Mouse (Mus musculus) forebrain, embryonic 11.5 days (tissue): ENCODE measurements around the gene B230118H07Rik. TPM values are rescaled to one million over a fixed set of nuclear protein-coding genes. Genes with fewer than 3 reads are reported as not detected.

Source experiments
- ATAC-seq: fragments of 200-750 bp; cut with Nextera tagmentation; replicated peaks from 2 replicates; pipeline ENCODE4 v1.8.0; 2017; ENCODE audit warnings: moderate TSS enrichment; ENCODE audit not compliant: low FRiP score
- DNase-seq: peaks from one replicate; pipeline ENCODE4 v3.0.0-alpha.2; 2017; ENCODE audit warnings: low spot score
- H3K27ac ChIP-seq: fragments of 300-500 bp; sonication (generic); 2 replicates; pipeline ENCODE4 v1.5.1; 2014; ENCODE audit warnings: low read depth, low read length
- H3K27me3 ChIP-seq: fragments of 300-500 bp; sonication (generic); 2 replicates; pipeline ENCODE4 v1.6.1; 2014; ENCODE audit warnings: mild to moderate bottlenecking, low read length, mixed read lengths; ENCODE audit not compliant: control insufficient read depth, insufficient read depth
- H3K36me3 ChIP-seq: fragments of 300-500 bp; sonication (generic); 2 replicates; pipeline ENCODE4 v1.6.1; 2014; ENCODE audit warnings: mild to moderate bottlenecking, low read length, moderate library complexity, mixed read lengths; ENCODE audit not compliant: control insufficient read depth, insufficient read depth
- H3K4me1 ChIP-seq: fragments of 300-500 bp; sonication (generic); replicated peaks from 2 replicates; pipeline ENCODE4 v1.6.1; 2014; ENCODE audit warnings: low read length, mixed read lengths; ENCODE audit not compliant: control insufficient read depth, insufficient read depth
- H3K4me2 ChIP-seq: fragments of 300-500 bp; sonication (generic); 2 replicates; pipeline ENCODE4 v1.6.1; 2014; ENCODE audit warnings: low read depth, mild to moderate bottlenecking, low read length, moderate library complexity, mixed read lengths; ENCODE audit not compliant: severe bottlenecking
- H3K4me3 ChIP-seq: fragments of 300-500 bp; sonication (generic); 2 replicates; pipeline ENCODE4 v1.5.1; 2014; ENCODE audit warnings: low read depth, low read length
- H3K9ac ChIP-seq: fragments of 300-500 bp; sonication (generic); 2 replicates; pipeline ENCODE4 v1.6.1; 2014; ENCODE audit warnings: low read length
- H3K9me3 ChIP-seq: fragments of 300-500 bp; sonication (generic); 2 replicates; pipeline ENCODE4 v1.6.1; 2016; ENCODE audit warnings: low read length, mixed read lengths; ENCODE audit not compliant: control insufficient read depth
- WGBS: fragments of 180-500 bp; shearing (Covaris S2); extraction: QIAGEN DNeasy Blood & Tissue Kit; methylation state at CpG from one replicate; pipeline ENCODE4 v1.1.7; 2014; 5-methylcytosine and 5-hydroxymethylcytosine counted together
- polyA plus RNA-seq: library from polyadenylated mRNA; unstranded; fragments of >200 nt; fragmentation: Nextera tagmentation; extraction: Ambion mirVana; gene quantifications from 2 replicates; pipeline ENCODE4 v1.2.1, GENCODE M21; 2014

Gene B230118H07Rik
- polyA plus RNA-seq, 1 experiment from 2014 or later = 60.8 TPM

- H3K4me1 ChIP-seq = no peaks in the 10 kb centered on the region; the same call in 1 of the 2 replicates
- ATAC-seq = no peak
- H3K27me3 ChIP-seq = no peaks in the 10 kb centered on the region
- no peak overlapping the region for H3K4me2 ChIP-seq
- no peak overlapping the region for H3K4me3 ChIP-seq
- no peaks in the 10 kb centered on the region for H3K9me3 ChIP-seq
- H3K9ac ChIP-seq = no peak overlapping the region
- no peak overlapping the region for H3K27ac ChIP-seq
- H3K36me3 ChIP-seq = no peaks in the 10 kb centered on the region
- no peak for DNase-seq
- WGBS = 95% methylated on average over 1 of the region's 1 CpGs
These were observed 46.2 kb downstream of the B230118H07Rik start for GRCm38 (mm10) chr2:101603099-101603498.

GRCm38 (mm10) chr2:101600703-101601102 is 48.6 kb downstream of the B230118H07Rik start:
- no peak overlapping the region for H3K4me3 ChIP-seq
- no peaks in the 10 kb centered on the region for H3K36me3 ChIP-seq
- H3K9me3 ChIP-seq = no peaks in the 10 kb centered on the region
- H3K9ac ChIP-seq = no peak overlapping the region
- H3K4me2 ChIP-seq = no peak overlapping the region
- no peak for DNase-seq
- no peaks in the 10 kb centered on the region for H3K27me3 ChIP-seq
- no peaks in the 10 kb centered on the region; the same call in 1 of the 2 replicates for H3K4me1 ChIP-seq
- 23% methylated on average over 8 of the region's 8 CpGs for WGBS
- no peak overlapping the region for H3K27ac ChIP-seq
- ATAC-seq = 0 out of 2 replicates have a peak, but pooled peaks have one; percentile 10

GRCm38 (mm10) chr2:101598190-101599181 is 50.8 kb downstream of the B230118H07Rik start:
- H3K36me3 ChIP-seq = no peaks in the 10 kb centered on the region
- no peak overlapping the region for H3K4me3 ChIP-seq
- no peaks in the 10 kb centered on the region for H3K27me3 ChIP-seq
- DNase-seq (no peak), ATAC-seq (no peak)
- no peak overlapping the region for H3K27ac ChIP-seq
- peaks cover 2% of the 10 kb centered on the region; the same call in 1 of the 2 replicates for H3K4me1 ChIP-seq
- H3K4me2 ChIP-seq = no peak overlapping the region
- WGBS = 70% methylated on average over 13 of the region's 13 CpGs
- no peak overlapping the region for H3K9ac ChIP-seq
- no peaks in the 10 kb centered on the region for H3K9me3 ChIP-seq

DNA sequence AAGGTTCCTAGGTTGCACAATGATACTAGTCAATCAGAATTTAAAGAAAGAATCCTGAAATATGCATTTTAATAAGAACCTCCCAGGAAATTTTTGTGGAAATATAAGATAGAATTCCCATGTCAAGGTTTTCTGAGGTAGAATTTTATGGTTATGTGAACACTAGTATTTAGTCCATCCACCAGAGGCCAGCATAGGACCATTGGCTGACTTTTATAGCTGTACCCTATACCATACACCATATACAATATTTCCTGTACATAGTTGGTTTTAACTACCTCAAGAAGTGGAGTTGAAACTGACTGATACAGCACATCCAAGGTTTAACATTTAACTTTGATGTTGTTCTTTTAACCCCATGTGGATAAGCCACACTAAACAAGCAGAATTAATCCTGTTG is 52.1 kb downstream of the B230118H07Rik start:
- ATAC-seq = no peak
- Histone ChIP-seq H3K36me3 (no peaks in the 10 kb centered on the region), H3K4me2 (no peak overlapping the region), H3K9ac (no peak overlapping the region), H3K4me3 (no peak overlapping the region), H3K9me3 (no peaks in the 10 kb centered on the region), H3K27ac (no peak overlapping the region), H3K27me3 (no peaks in the 10 kb centered on the region), H3K4me1 (peaks cover 11% of the 10 kb centered on the region; the same call in 1 of the 2 replicates)
- no peak for DNase-seq

DNA sequence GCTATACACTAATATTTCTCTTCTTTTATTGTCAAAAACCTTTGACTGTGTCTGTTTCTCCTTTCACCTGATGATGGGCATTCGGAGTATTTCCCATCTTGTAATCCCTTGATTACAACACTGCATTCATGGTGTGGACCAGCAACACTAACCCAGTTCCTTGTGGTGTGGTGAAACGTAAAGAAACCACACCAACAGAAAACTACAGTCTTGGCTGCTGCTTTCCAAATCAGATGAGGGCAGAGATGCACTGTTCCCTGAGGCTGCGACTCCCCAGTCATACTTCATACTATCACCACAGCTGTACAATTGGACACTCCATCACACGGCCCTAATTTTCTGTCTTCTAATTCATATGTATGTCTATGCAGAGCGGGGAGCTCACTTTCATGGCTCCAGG is 54.7 kb downstream of the B230118H07Rik start:
- Histone ChIP-seq H3K9ac (no peak overlapping the region), H3K4me2 (no peak overlapping the region), H3K9me3 (no peaks in the 10 kb centered on the region), H3K27me3 (no peaks in the 10 kb centered on the region), H3K27ac (no peak overlapping the region), H3K4me1 (peaks cover 17% of the 10 kb centered on the region; the same call in 1 of the 2 replicates), H3K36me3 (no peaks in the 10 kb centered on the region), H3K4me3 (no peak overlapping the region)
- ATAC-seq (no peak), DNase-seq (no peak)
- 86% methylated on average over 5 of the region's 5 CpGs for WGBS

DNA sequence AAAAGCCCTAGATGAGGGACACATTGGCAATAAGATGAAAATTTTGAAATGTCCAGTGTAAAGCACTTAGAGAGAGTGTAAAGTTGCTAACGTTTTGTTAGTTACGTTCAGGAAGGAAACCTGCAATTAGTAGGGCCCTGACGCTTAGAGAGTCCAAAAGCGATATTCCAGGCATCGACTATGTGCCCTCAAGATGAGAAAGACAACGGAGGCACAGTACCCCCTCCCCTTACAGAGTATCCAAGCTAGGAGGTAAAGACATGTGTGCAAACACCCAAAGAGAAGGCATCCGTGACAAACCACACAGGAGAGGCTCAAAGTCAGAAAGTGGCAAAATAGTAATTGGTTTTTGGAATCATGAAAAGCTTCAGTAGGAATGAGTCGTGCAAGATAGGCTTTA is 56.4 kb downstream of the B230118H07Rik start:
- Histone ChIP-seq H3K4me1 (peaks cover 17% of the 10 kb centered on the region; the same call in 1 of the 2 replicates), H3K4me2 (no peak overlapping the region), H3K27ac (peak overlapping the region; percentile 84), H3K9me3 (no peaks in the 10 kb centered on the region), H3K36me3 (no peaks in the 10 kb centered on the region), H3K27me3 (no peaks in the 10 kb centered on the region), H3K9ac (no peak overlapping the region), H3K4me3 (no peak overlapping the region)
- ATAC-seq (peak; percentile 68), DNase-seq (no peak)
- 23% methylated on average over 8 of the region's 8 CpGs for whole genome bisulfite sequencing

DNA sequence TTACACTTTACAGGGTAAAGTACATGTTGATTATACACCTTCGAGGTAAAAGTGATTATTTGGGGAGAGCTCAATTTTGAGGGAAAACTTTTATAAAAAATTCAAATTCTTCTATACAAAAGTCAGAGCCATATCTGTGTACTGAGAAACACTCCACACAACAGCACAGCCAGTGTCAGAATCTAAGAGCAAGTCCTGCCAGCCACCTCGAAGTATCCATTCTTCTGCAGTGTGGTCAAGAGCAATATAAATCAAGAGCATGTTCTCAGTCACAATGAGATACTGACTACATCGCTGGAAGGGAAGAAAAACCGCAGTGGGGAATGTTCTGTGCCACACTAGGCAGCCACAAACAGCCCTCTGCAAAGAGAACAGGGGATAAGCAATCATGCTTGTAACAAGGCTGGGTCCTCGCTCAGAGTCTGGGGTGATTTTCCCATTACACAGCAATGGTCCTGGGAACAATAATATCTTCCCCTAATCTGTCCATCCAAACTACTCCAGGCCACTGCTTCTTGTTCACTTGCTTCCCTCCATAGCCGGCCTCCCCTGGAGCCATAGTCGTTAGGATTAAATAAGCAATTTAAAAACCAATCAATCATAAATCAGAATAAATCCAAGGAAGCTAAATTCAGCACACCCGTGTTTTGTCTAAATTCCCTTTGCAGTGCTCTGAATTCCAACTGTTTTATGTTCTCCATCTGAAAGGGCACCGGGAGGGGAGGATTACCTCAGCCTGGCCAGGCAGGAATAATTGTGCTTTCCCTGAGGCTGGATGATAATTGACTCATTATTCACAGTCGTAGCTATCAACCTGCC is 57.1 kb downstream of the B230118H07Rik start:
- Histone ChIP-seq H3K4me1 (peaks cover 17% of the 10 kb centered on the region; the same call in 1 of the 2 replicates), H3K36me3 (no peaks in the 10 kb centered on the region), H3K4me3 (no peak overlapping the region), H3K9me3 (no peaks in the 10 kb centered on the region), H3K9ac (no peak overlapping the region), H3K4me2 (no peak overlapping the region; the same call in 1 of the 2 replicates), H3K27ac (peak overlapping the region; percentile 84), H3K27me3 (no peaks in the 10 kb centered on the region)
- DNase-seq (peak; percentile 69), ATAC-seq (peak; percentile 88)
- 14% methylated on average over 10 of the region's 10 CpGs for WGBS

DNA sequence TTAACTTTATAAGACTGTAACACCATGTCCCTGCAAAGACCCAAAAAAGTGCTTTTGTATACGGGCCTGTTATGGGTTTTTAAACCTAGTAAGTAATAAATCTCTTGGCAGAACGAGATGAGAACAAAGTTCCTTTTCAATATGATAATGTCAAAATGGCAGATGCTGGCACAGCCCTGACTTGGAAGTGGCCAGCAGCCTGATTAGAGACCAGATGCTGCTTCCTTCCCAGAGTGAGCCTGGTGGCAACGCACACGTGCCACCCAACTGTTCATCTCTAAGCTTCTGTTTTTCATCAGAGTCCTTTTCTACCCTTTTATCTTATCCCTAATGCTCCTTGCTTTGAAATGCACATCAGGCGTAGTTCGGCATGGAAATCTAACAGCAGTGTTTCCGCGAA is 58.0 kb downstream of the B230118H07Rik start:
- H3K4me3 ChIP-seq = no peak overlapping the region
- H3K4me1 ChIP-seq = peaks cover 17% of the 10 kb centered on the region; the same call in 1 of the 2 replicates
- H3K36me3 ChIP-seq = no peaks in the 10 kb centered on the region
- no peaks in the 10 kb centered on the region for H3K27me3 ChIP-seq
- DNase-seq = no peak
- peak overlapping the region; percentile 84 for H3K27ac ChIP-seq
- no peak overlapping the region for H3K9ac ChIP-seq
- H3K9me3 ChIP-seq = no peaks in the 10 kb centered on the region
- WGBS = 44% methylated on average over 8 of the region's 8 CpGs
- H3K4me2 ChIP-seq = no peak overlapping the region
- ATAC-seq = no peak
